Mouse (Mus musculus): ENCODE data around the gene Slc2a5. TPM values are rescaled to one million over a fixed set of nuclear protein-coding genes. Genes with fewer than 3 reads are reported as not detected.

Gene Slc2a5
- 0.79 and 1.3 TPM in 2 replicates for polyA plus RNA-seq (2014; fragmentation: Nextera tagmentation; extraction: Ambion mirVana)

DNA sequence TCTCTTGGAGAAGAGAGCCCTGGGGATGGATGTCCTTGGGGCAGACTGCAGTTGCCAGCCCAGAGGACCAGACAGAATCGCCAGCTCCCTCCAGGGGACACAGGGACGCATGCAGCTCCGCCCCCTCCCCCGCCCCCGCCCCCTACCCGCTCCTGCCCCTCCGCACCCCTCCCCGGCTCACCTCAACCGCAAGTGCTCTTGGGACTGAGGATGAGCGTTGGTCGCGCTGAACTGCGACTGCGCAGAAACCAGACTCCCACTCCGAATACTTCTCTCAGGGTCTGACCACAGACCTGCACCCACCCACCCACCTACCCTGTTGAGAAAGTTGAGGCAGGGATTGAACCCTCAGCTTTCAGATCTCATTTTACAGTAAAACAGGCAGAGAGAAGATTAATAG, at the start of gene Slc2a5:
Gene Slc2a5, plus strand, starts transcription at position 229 of the 400 bp plus-strand sequence.
- peak within 1 kb of the TSS; percentile 23; the same call in 1 of the 2 replicates for H3K4me3 ChIP-seq (ENCODE audit: low read depth, low read length)
- WGBS (ENCODE audit: insufficient replicate concordance), result 4% methylated on average over 14 of the region's 15 CpGs

DNA sequence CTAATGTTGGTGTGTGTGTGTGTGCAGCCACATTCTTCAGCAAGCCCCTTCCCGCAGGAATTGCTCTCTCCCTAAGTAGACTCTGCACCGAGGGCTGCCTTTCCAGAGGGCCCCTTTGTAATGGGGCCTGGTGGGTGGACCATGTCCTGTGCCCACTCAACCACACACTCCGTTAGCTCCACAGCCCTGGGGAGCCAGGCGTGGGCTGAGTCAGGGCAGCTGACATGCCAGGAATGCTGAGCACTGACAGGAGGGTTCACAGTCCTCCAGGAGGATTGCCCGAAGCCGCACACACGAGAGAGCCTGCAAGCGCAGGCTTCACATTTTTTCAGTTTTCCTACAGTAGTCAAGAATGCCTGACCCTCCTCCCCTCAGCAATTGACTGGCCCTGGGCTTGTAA, 48.9 kb upstream of the Slc2a5 start:
- H3K4me3 ChIP-seq (ENCODE audit: low read depth, low read length), result no peak overlapping the region
- H3K27me3 ChIP-seq (ENCODE audit: control insufficient read depth, insufficient read depth, low read length), result no peaks in the 10 kb centered on the region
- no peak overlapping the region for H3K9ac ChIP-seq (ENCODE audit: low read depth, low read length)
- no peaks in the 10 kb centered on the region for H3K36me3 ChIP-seq (ENCODE audit: control insufficient read depth, insufficient read depth, low read length)
- H3K4me1 ChIP-seq (ENCODE audit: control insufficient read depth, insufficient read depth, low read length), result peaks cover 11% of the 10 kb centered on the region; the same call in 1 of the 2 replicates
- 27% methylated on average over 8 of the region's 8 CpGs for WGBS (ENCODE audit: insufficient replicate concordance)
- no peak overlapping the region for H3K27ac ChIP-seq (ENCODE audit: low read depth, low read length)
- H3K9me3 ChIP-seq (replicated peaks; ENCODE audit: control insufficient read depth, low read length), result no peaks in the 10 kb centered on the region
- no peak for ATAC-seq (replicated peaks; ENCODE audit: insufficient number of reproducible peaks, low FRiP score, low TSS enrichment)
- H3K4me2 ChIP-seq, result no peak overlapping the region

More for the DNA sequence above, at the start of gene Slc2a5:
- Histone ChIP-seq H3K4me1 (ENCODE audit: control insufficient read depth, insufficient read depth, low read length) (peaks cover 18% of the 10 kb centered on the region), H3K27me3 (ENCODE audit: control insufficient read depth, insufficient read depth, low read length) (no peaks in the 10 kb centered on the region), H3K9ac (ENCODE audit: low read depth, low read length) (0 out of 2 replicates have a peak within 1 kb of the TSS, but pooled peaks have one; percentile 28), H3K36me3 (ENCODE audit: control insufficient read depth, insufficient read depth, low read length) (no peaks in the 10 kb centered on the region), H3K4me2 (peak within 1 kb of the TSS; percentile 56), H3K9me3 (replicated peaks; ENCODE audit: control insufficient read depth, low read length) (no peaks in the 10 kb centered on the region), H3K27ac (ENCODE audit: low read depth, low read length) (no peak within 1 kb of the TSS)
- ATAC-seq (replicated peaks; ENCODE audit: insufficient number of reproducible peaks, low FRiP score, low TSS enrichment), result 0 out of 2 replicates have a peak, but pooled peaks have one; percentile 25

DNA sequence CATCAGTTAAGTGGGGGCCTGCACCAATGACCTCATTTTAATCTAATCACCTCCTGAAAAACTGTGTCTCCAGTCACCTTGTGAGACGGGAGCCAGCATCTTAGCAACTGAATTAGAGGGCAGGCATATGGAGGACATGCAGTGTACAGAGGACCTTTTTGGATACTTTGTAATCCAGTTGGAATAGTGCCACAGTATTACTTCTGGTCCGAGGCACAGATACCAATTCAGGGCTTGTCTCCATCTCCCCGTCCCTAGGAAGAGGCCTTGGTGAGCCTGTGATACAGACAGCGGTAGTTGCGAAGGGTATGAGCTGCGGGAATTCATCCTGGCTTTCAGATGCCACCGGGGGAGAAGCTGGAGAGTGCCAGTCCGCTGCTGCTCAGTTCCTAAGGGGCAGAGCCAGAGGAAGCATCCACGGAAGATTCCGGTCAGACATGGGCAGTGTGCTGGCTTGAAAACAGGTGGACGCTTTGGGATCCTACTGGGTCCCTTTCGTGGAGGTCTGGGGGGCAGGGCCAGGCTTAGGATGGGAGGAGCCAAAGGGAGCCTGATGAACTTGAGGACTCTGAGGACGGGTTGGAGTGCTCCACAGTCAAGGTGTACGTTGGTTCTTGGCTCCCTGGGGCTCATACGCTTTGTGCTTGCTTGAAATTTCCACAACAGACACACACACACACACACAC, 46.5 kb upstream of the Slc2a5 start:
- no peak overlapping the region for H3K4me3 ChIP-seq (ENCODE audit: low read depth, low read length)
- no peaks in the 10 kb centered on the region for H3K27me3 ChIP-seq (ENCODE audit: control insufficient read depth, insufficient read depth, low read length)
- H3K4me2 ChIP-seq, result no peak overlapping the region
- H3K4me1 ChIP-seq (ENCODE audit: control insufficient read depth, insufficient read depth, low read length), result peaks cover 11% of the 10 kb centered on the region; the same call in 1 of the 2 replicates
- H3K9me3 ChIP-seq (replicated peaks; ENCODE audit: control insufficient read depth, low read length), result no peaks in the 10 kb centered on the region
- H3K27ac ChIP-seq (ENCODE audit: low read depth, low read length), result no peak overlapping the region
- no peaks in the 10 kb centered on the region for H3K36me3 ChIP-seq (ENCODE audit: control insufficient read depth, insufficient read depth, low read length)
- no peak overlapping the region for H3K9ac ChIP-seq (ENCODE audit: low read depth, low read length)
- 51% methylated on average over 15 of the region's 15 CpGs for WGBS (ENCODE audit: insufficient replicate concordance)
- ATAC-seq (replicated peaks; ENCODE audit: insufficient number of reproducible peaks, low FRiP score, low TSS enrichment), result no peak

DNA sequence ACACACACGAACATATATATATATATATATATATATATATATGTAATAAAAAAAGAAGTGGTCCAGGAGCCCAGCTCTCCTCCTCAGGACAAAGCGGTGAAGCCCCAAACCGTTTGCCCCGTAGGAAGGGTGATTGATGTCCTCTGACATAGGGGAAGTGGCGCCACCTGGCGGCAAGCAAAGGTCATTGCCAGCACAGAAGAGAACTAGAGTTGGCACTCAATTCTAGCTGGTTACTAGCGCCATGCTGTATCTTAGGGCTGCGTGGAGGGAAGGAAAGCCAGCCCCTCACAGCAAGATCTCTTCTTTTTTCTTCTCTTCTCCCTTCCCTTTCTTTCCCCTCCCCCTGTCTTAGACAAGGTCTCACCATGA, 46.0 kb upstream of the Slc2a5 start:
- H3K27ac ChIP-seq (ENCODE audit: low read depth, low read length), result no peak overlapping the region
- H3K4me2 ChIP-seq, result no peak overlapping the region
- H3K36me3 ChIP-seq (ENCODE audit: control insufficient read depth, insufficient read depth, low read length), result no peaks in the 10 kb centered on the region
- no peaks in the 10 kb centered on the region for H3K9me3 ChIP-seq (replicated peaks; ENCODE audit: control insufficient read depth, low read length)
- no peak for ATAC-seq (replicated peaks; ENCODE audit: insufficient number of reproducible peaks, low FRiP score, low TSS enrichment)
- no peak overlapping the region for H3K9ac ChIP-seq (ENCODE audit: low read depth, low read length)
- H3K4me3 ChIP-seq (ENCODE audit: low read depth, low read length), result no peak overlapping the region
- H3K27me3 ChIP-seq (ENCODE audit: control insufficient read depth, insufficient read depth, low read length), result no peaks in the 10 kb centered on the region
- WGBS (ENCODE audit: insufficient replicate concordance), result 17% methylated on average over 8 of the region's 8 CpGs
- H3K4me1 ChIP-seq (ENCODE audit: control insufficient read depth, insufficient read depth, low read length), result peaks cover 11% of the 10 kb centered on the region; the same call in 1 of the 2 replicates

DNA sequence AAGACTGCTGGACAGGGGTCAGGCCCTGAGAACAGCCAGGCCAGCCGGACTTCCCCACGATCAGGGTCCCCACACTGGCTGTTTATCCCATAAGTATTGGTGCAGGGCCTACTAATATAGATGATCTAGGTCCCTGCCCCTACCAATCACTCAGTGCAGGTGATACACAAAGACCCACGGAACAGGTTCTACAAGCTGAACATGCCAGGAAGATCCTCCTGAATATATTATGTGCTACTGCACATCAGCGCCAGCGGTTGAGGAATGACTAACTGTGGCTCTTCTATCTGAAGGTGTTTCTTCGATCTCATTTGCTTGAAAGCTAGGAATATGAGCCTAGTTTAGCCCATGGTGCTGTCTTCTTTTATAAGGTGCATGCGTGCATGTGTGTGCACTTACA, 43.7 kb upstream of the Slc2a5 start:
- Histone ChIP-seq H3K27me3 (ENCODE audit: control insufficient read depth, insufficient read depth, low read length) (no peaks in the 10 kb centered on the region), H3K4me2 (no peak overlapping the region), H3K9ac (ENCODE audit: low read depth, low read length) (no peak overlapping the region), H3K9me3 (replicated peaks; ENCODE audit: control insufficient read depth, low read length) (no peaks in the 10 kb centered on the region), H3K36me3 (ENCODE audit: control insufficient read depth, insufficient read depth, low read length) (no peaks in the 10 kb centered on the region), H3K4me3 (ENCODE audit: low read depth, low read length) (no peak overlapping the region), H3K4me1 (ENCODE audit: control insufficient read depth, insufficient read depth, low read length) (peaks cover 11% of the 10 kb centered on the region; the same call in 1 of the 2 replicates), H3K27ac (ENCODE audit: low read depth, low read length) (no peak overlapping the region)
- ATAC-seq (replicated peaks; ENCODE audit: insufficient number of reproducible peaks, low FRiP score, low TSS enrichment), result no peak
- 81% methylated on average over 7 of the region's 7 CpGs for WGBS (ENCODE audit: insufficient replicate concordance)

DNA sequence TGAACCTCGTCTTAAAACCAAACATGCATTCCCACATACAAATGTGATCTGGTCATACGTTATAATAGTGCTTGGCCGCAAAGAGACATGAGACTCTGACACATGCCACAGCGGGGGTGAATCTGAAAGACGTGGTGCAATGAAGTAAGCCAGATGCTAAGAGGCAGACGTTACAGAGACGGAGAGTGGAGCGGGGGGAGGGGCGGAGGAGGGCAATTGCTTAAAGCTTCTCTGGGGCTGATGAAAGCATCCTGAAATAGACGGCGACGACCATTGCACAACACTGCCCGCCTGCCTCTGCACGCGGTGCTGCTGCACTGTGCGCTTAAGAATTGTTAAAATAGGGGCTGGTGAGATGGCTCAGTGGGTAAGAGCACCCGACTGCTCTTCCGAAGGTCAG, 42.9 kb upstream of the Slc2a5 start:
- Histone ChIP-seq H3K4me1 (ENCODE audit: control insufficient read depth, insufficient read depth, low read length) (0 out of 2 replicates have a peak, but pooled peaks cover 7% of the 10 kb centered on the region), H3K9ac (ENCODE audit: low read depth, low read length) (no peak overlapping the region), H3K9me3 (replicated peaks; ENCODE audit: control insufficient read depth, low read length) (no peaks in the 10 kb centered on the region), H3K27me3 (ENCODE audit: control insufficient read depth, insufficient read depth, low read length) (no peaks in the 10 kb centered on the region), H3K36me3 (ENCODE audit: control insufficient read depth, insufficient read depth, low read length) (no peaks in the 10 kb centered on the region), H3K4me3 (ENCODE audit: low read depth, low read length) (no peak overlapping the region), H3K4me2 (no peak overlapping the region; the same call in 1 of the 2 replicates), H3K27ac (ENCODE audit: low read depth, low read length) (no peak overlapping the region; the same call in 1 of the 2 replicates)
- no peak for ATAC-seq (replicated peaks; ENCODE audit: insufficient number of reproducible peaks, low FRiP score, low TSS enrichment)
- 29% methylated on average over 18 of the region's 18 CpGs for WGBS (ENCODE audit: insufficient replicate concordance)

DNA sequence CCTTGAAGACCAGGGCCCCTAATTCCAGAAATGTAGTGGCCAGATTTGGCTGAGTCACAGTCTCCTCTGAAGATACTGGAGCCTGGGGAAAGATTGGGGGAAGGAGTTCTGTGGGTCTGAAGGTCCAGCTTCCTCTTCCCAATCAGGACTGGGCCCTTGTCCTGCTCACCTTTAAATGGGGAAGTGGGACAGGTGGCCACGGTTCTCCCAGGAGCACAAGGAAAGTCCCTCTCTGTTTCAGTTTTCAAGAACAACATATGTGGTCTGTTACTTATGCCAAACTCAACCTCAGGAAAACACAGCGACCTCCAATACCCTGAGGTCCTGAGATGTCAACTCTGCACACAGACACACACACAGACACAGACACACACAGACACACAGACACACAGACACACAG, 40.4 kb upstream of the Slc2a5 start:
- Histone ChIP-seq H3K4me1 (ENCODE audit: control insufficient read depth, insufficient read depth, low read length) (0 out of 2 replicates have a peak, but pooled peaks cover 4% of the 10 kb centered on the region), H3K9ac (ENCODE audit: low read depth, low read length) (no peak overlapping the region), H3K36me3 (ENCODE audit: control insufficient read depth, insufficient read depth, low read length) (no peaks in the 10 kb centered on the region), H3K27ac (ENCODE audit: low read depth, low read length) (no peak overlapping the region), H3K27me3 (ENCODE audit: control insufficient read depth, insufficient read depth, low read length) (no peaks in the 10 kb centered on the region), H3K4me3 (ENCODE audit: low read depth, low read length) (no peak overlapping the region), H3K4me2 (no peak overlapping the region), H3K9me3 (replicated peaks; ENCODE audit: control insufficient read depth, low read length) (no peaks in the 10 kb centered on the region)
- 60% methylated on average over 2 of the region's 2 CpGs for WGBS (ENCODE audit: insufficient replicate concordance)
- ATAC-seq (replicated peaks; ENCODE audit: insufficient number of reproducible peaks, low FRiP score, low TSS enrichment), result no peak

DNA sequence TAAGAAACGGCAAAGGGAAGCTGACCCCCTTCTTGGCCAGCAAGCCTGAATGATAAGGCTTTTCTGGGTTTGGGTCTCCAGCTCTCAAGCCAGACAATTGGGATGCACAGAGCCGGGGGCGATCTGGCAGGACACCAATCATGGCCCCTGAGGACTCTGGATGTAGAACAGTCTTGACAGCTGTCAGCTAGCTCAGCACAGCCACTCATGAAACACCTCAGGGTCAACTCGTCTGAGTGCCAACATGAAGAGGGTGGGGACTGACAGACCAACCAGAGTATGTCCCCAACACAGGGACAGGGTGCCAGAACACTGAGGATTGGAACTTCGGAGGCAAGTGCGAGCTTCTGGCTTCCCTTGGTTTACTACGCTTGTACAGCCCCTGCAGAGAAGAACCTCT, 39.8 kb upstream of the Slc2a5 start:
- Histone ChIP-seq H3K4me3 (ENCODE audit: low read depth, low read length) (no peak overlapping the region), H3K27me3 (ENCODE audit: control insufficient read depth, insufficient read depth, low read length) (no peaks in the 10 kb centered on the region), H3K27ac (ENCODE audit: low read depth, low read length) (0 out of 2 replicates have a peak overlapping the region, but pooled peaks have one; percentile 12), H3K9ac (ENCODE audit: low read depth, low read length) (no peak overlapping the region), H3K36me3 (ENCODE audit: control insufficient read depth, insufficient read depth, low read length) (no peaks in the 10 kb centered on the region), H3K4me1 (ENCODE audit: control insufficient read depth, insufficient read depth, low read length) (0 out of 2 replicates have a peak, but pooled peaks cover 4% of the 10 kb centered on the region), H3K9me3 (replicated peaks; ENCODE audit: control insufficient read depth, low read length) (no peaks in the 10 kb centered on the region), H3K4me2 (no peak overlapping the region)
- 46% methylated on average over 7 of the region's 7 CpGs for WGBS (ENCODE audit: insufficient replicate concordance)
- ATAC-seq (replicated peaks; ENCODE audit: insufficient number of reproducible peaks, low FRiP score, low TSS enrichment), result no peak
